Mouse (Mus musculus): ENCODE measurements around the gene Brinp2. TPM values are rescaled to one million over a fixed set of nuclear protein-coding genes. Genes with fewer than 3 reads are reported as not detected.

The Brinp2 gene
- total RNA-seq, 2 experiments from 2014 or later = 100.0 to 106 TPM

- DNase-seq (ENCODE audit: extremely low spot score in 1 of 2, low spot score in 2 of 2) = no peak
Observed at GRCm38 (mm10) chr1:158241848-158242556, 114.1 kb downstream of the Brinp2 start.

GRCm38 (mm10) chr1:158239841-158240240 is 116.3 kb downstream of the Brinp2 start:
- intact Hi-C loops (cut with DNase I) = no loop called here
- no peak for DNase-seq (ENCODE audit: extremely low spot score in 1 of 2, low spot score in 2 of 2)

More at GRCm38 (mm10) chr1:158241848-158242556, 114.1 kb downstream of the Brinp2 start:
- intact Hi-C loops (cut with DNase I) = no loop called here

- intact Hi-C loops (cut with DNase I) = no loop called here
- DNase-seq (ENCODE audit: extremely low spot score in 1 of 2, low spot score in 2 of 2) = no peak
Observed at GRCm38 (mm10) chr1:158238722-158239121, 117.4 kb downstream of the Brinp2 start.

DNA sequence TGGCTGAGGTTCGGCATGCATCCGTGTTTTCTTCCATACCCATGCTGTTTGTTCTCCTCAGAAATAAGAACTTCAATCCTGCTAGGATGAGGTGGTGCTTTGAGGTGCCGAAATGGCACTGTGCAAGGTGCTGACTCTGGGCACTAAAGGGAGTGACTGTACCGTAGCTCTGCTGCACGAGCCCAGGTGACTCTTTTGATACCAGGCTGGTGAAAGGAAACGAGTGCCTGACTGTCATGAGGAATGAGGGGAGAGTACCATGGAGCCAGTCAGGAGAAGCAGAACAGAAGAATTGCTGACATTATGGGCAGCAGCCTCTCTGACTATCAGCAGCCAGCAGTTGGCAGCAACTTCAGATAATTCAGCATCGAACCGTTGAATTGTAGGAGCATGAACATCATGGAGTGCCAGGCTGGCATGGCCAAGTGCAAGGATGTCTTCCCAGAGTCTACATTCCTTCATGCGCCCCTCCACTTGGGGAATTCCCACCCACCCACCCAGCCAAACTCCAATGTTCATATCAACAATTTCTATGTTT is 127.4 kb downstream of the Brinp2 start:
- no peak for DNase-seq (ENCODE audit: extremely low spot score in 1 of 2, low spot score in 2 of 2)
- intact Hi-C loops (cut with DNase I) = no loop called here

GRCm38 (mm10) chr1:158227239-158227638 is 128.9 kb downstream of the Brinp2 start:
- no peak for DNase-seq (ENCODE audit: extremely low spot score in 1 of 2, low spot score in 2 of 2)

DNA sequence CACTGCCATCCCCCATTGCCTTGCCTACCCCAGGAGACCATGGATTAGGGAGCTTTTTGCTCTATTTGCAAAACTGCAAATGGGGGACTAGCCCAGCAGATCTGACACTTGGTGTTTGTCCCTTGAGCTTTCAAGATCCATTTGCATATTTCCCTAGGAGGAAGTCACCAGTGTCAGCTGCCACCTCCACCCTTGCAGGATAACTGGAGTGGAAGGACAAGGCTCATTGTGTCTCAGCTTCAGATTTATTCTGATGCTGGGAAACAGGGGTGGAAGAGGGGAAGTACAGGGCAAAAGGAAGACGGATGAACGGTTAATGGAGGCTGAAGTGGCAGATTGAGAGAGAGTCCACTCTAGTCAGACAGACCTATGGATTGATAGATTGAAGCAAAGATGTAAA is 129.4 kb downstream of the Brinp2 start:
- no peak for DNase-seq (ENCODE audit: extremely low spot score in 1 of 2, low spot score in 2 of 2)
- intact Hi-C loops (cut with DNase I) = no loop called here

More at GRCm38 (mm10) chr1:158227239-158227638, 128.9 kb downstream of the Brinp2 start:
- intact Hi-C loops (cut with DNase I) = no loop called here

- DNase-seq (ENCODE audit: extremely low spot score in 1 of 2, low spot score in 2 of 2) = no peak
- intact Hi-C loops (cut with DNase I) = no loop called here
Observed at GRCm38 (mm10) chr1:158221048-158221447, 135.1 kb downstream of the Brinp2 start.

- intact Hi-C loops (cut with DNase I) = no loop called here
- no peak for DNase-seq (ENCODE audit: extremely low spot score in 1 of 2, low spot score in 2 of 2)
Observed at GRCm38 (mm10) chr1:158220148-158220547, 136.0 kb downstream of the Brinp2 start.

- intact Hi-C loops (cut with DNase I) = no loop called here
- no peak for DNase-seq (ENCODE audit: extremely low spot score in 1 of 2, low spot score in 2 of 2)
Observed at GRCm38 (mm10) chr1:158218750-158219149, 137.4 kb downstream of the Brinp2 start.

DNA sequence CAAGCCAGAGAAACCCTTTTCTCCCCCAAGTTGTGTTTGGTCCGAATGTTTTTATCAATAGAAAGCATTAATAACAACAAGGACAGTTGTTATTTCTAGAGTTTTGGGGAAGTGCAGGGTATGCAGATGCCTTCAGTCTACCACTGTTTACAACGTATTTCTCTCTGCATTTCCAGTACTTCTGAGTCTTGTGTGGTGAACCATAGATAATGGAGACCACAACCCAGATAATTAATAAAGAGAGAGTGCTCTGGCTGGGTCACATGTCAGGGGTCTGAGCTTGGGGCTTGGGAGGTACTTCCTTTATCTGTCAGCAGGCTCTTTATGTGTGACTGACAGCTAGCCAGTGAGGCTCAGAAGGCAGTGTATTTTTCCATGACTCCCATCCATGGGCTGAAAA is 137.8 kb downstream of the Brinp2 start:
- intact Hi-C loops (cut with DNase I) = no loop called here

GRCm38 (mm10) chr1:158215581-158215980 is 140.5 kb downstream of the Brinp2 start:
- intact Hi-C loops (cut with DNase I) = no loop called here
- DNase-seq (ENCODE audit: extremely low spot score in 1 of 2, low spot score in 2 of 2) = no peak

More for the DNA sequence above, 137.8 kb downstream of the Brinp2 start:
- DNase-seq (ENCODE audit: extremely low spot score in 1 of 2, low spot score in 2 of 2) = no peak

DNA sequence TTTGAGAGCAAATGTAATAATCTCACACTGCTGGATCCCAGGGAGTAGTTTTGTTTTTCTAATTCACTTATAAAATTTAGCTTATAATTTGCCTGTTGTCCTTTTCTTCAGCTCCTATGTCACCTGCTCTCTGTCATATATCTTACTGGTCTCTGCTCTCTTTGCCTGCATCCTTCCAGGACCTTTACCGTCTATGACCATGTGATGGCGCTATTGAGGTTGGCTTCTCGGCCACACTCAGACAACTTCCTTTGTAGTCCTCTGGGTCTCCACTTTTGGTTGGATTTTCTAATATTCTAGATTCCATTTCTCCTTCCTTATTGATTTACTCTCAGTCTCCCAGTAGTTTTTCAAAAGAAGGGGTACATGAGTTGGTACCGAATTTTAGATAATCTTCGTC is 141.4 kb downstream of the Brinp2 start:
- DNase-seq (ENCODE audit: extremely low spot score in 1 of 2, low spot score in 2 of 2) = peak in 1 of 2 experiments; percentile 27
- intact Hi-C loops (cut with DNase I) = no loop called here

DNA sequence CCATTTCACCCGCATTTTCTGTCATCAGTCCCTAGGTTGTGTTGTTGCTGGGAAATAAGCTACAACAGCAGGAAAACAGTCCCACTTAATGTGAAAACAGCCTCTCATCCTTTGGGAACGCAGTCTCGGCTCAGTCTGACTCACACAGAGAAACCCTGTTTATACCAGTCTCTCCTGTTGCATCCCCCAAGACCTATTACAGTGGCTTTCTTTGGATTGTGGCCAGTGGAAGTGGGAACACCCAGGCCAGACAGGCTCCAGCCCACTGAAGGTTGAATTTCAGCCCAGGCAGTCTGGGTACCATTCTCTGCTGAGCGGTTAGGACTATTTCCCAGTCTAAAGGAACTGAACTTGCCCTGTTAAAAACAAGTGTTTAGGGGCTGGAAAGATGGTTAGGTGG is 142.4 kb downstream of the Brinp2 start:
- intact Hi-C loops (cut with DNase I) = no loop called here
- DNase-seq (ENCODE audit: extremely low spot score in 1 of 2, low spot score in 2 of 2) = no peak

- intact Hi-C loops (cut with DNase I) = no loop called here
- DNase-seq (ENCODE audit: extremely low spot score in 1 of 2, low spot score in 2 of 2) = no peak
Observed at GRCm38 (mm10) chr1:158207620-158208019, 148.5 kb downstream of the Brinp2 start.

DNA sequence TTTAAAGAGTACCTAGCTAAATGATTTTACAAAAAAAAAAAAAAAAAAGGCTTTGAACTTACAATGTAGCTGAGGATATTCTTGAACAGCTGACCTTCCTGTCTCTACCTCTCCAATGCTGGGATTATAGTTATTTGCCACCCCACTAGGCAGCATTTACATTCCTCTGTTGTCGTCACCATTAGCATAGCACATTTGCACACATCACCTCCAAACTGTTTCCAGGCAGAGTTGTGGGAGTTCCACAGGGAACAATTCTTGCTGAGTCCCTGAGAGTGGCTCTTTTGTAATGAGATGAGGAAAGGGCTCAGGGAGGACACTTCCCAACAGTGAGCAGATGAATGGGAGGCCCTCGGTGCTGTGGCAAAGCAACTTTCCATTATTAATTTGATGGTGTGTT is 153.2 kb downstream of the Brinp2 start:
- intact Hi-C loops (cut with DNase I) = no loop called here
- DNase-seq (ENCODE audit: extremely low spot score in 1 of 2, low spot score in 2 of 2) = no peak

Other genes starting within 250 kb of the Brinp2 start
- gene Astn1, start 5.9 kb upstream of the Brinp2 start, total RNA-seq (2021) = 100 to 1,000 TPM; 195 to 199 TPM